21 mouse cellular contexts compared by ENCODE assay signal in genomic region chr11:21220754-21221153, GRCm38 (mm10). TPM values are rescaled to one million over a fixed set of nuclear protein-coding genes. Genes with fewer than 3 reads are reported as not detected.
DNase-seq lines count a peak whose midpoint lies in the region; ATAC-seq lines count a peak whose summit lies in the region.
"Had no signal": no experiment of that assay in that cellular context is flagged by ENCODE, and none has a peak within 500 bp of the region (broad histone marks: within the 10 kb centered on the region; RNA-seq: fewer than 3 reads in every experiment).

No protein-coding gene starts in this region.

- peak; percentile 72 for DNase-seq in CD4-positive helper T cell, adult 2 months (ENCODE audit: low read depth, low spot score)
- peak; percentile 82 for DNase-seq in MEL-GATA-1-ER (ENCODE audit: extremely low read depth, low read depth)
- DNase-seq in ovary, adult 18-20 months (ENCODE audit: low spot score) = no peak
- no peak for DNase-seq in urinary bladder, postnatal 4 days (ENCODE audit: low spot score in 2 of 2)
- DNase-seq in cerebellum, postnatal 25 days = no peak
- DNase-seq: cerebellum, postnatal 10 days; embryo, embryonic 11 days; forebrain, postnatal 0 days; heart, adult 2 months; heart, postnatal 4 days; kidney, adult 2 months; kidney, postnatal 25 days; lung, postnatal 10 days; thymus, postnatal 14 days had no signal

- ATAC-seq in granulocyte monocyte progenitor cell, adult 5-6 weeks (replicated peaks; ENCODE audit: poor library complexity, severe bottlenecking) = peak; percentile 13; the same call in 1 of the 2 replicates
- peak; percentile 60 for ATAC-seq in liver, embryonic 15.5 days (ENCODE audit: insufficient read depth)
- no peak for ATAC-seq in midbrain, embryonic 13.5 days
- ATAC-seq: forebrain, postnatal 0 days had no signal

- H3K27ac ChIP-seq in liver, embryonic 15.5 days (replicated peaks) = no peak overlapping the region
- H3K27ac ChIP-seq in midbrain, embryonic 13.5 days = no peak overlapping the region
- H3K27ac ChIP-seq: forebrain, embryonic 10.5 days; heart, adult 2 months; heart, embryonic 15.5 days; limb, embryonic 15.5 days had no signal

- H3K4me1 ChIP-seq in liver, embryonic 15.5 days (replicated peaks) = peaks cover 13% of the 10 kb centered on the region
- H3K4me1 ChIP-seq in midbrain, embryonic 13.5 days (replicated peaks) = no peaks in the 10 kb centered on the region
- H3K4me1 ChIP-seq: forebrain, embryonic 10.5 days; limb, embryonic 15.5 days had no signal

- H3K36me3 ChIP-seq in liver, embryonic 15.5 days (replicated peaks) = no peaks in the 10 kb centered on the region
- H3K36me3 ChIP-seq in midbrain, embryonic 13.5 days = no peaks in the 10 kb centered on the region
- H3K36me3 ChIP-seq: forebrain, embryonic 10.5 days; heart, embryonic 15.5 days; limb, embryonic 15.5 days had no signal

- 12% methylated on average over 2 of the region's 2 CpGs for WGBS in liver, embryonic 15.5 days (ENCODE audit: insufficient replicate concordance)
- 74% methylated on average over 2 of the region's 2 CpGs for WGBS in midbrain, embryonic 13.5 days

- no peaks in the 10 kb centered on the region for H3K27me3 ChIP-seq in liver, embryonic 15.5 days
- H3K27me3 ChIP-seq in midbrain, embryonic 13.5 days = no peaks in the 10 kb centered on the region
- H3K27me3 ChIP-seq: heart, embryonic 15.5 days; limb, embryonic 15.5 days had no signal

- 0 out of 2 replicates have a peak overlapping the region, but pooled peaks have one; percentile 16 for H3K4me2 ChIP-seq in liver, embryonic 15.5 days
- no peak overlapping the region for H3K4me2 ChIP-seq in midbrain, embryonic 13.5 days (replicated peaks)
- H3K4me2 ChIP-seq: heart, embryonic 15.5 days; limb, embryonic 15.5 days; midbrain, embryonic 11.5 days had no signal

- no peak overlapping the region for H3K9ac ChIP-seq in liver, embryonic 15.5 days
- H3K9ac ChIP-seq in midbrain, embryonic 13.5 days (replicated peaks) = no peak overlapping the region
- H3K9ac ChIP-seq: forebrain, postnatal 0 days; heart, embryonic 15.5 days; limb, embryonic 15.5 days had no signal

- no peaks in the 10 kb centered on the region for H3K9me3 ChIP-seq in liver, embryonic 15.5 days (replicated peaks)
- H3K9me3 ChIP-seq in midbrain, embryonic 13.5 days = no peaks in the 10 kb centered on the region
- H3K9me3 ChIP-seq: forebrain, embryonic 10.5 days; heart, embryonic 15.5 days; limb, embryonic 15.5 days had no signal

- H3K4me3 ChIP-seq in liver, embryonic 15.5 days (replicated peaks) = no peak overlapping the region
- no peak overlapping the region for H3K4me3 ChIP-seq in midbrain, embryonic 13.5 days (replicated peaks)
- H3K4me3 ChIP-seq: forebrain, embryonic 10.5 days; heart, adult 2 months; heart, embryonic 15.5 days; limb, embryonic 15.5 days had no signal

RNA-seq across cellular contexts. Expression of gene Vps54, which starts 18.3 kb away (rescaled TPM):
- total RNA-seq in granulocyte monocyte progenitor cell, adult 5-6 weeks (2014; fragmentation: Nextera tagmentation) = 30.2 and 33.9 TPM in 2 replicates
- 38.6 and 44.1 TPM in 2 replicates for total RNA-seq in granulocyte monocyte progenitor cell, adult 5-6 weeks (2017)
- 3.7 and 4.2 TPM in 2 replicates for polyA plus RNA-seq in liver, embryonic 15.5 days (2015; fragmentation: Nextera tagmentation; extraction: Ambion mirVana)
- polyA plus RNA-seq in midbrain, embryonic 13.5 days (2015; fragmentation: Nextera tagmentation; extraction: Ambion mirVana) = 11.7 and 11.8 TPM in 2 replicates

Comparison
In these comparisons a context has a peak if more than half of its experiments do, and no peak if none do; other contexts are left out.
1. DNase-seq: peak in CD4-positive helper T cell, adult 2 months (single experiment) and MEL-GATA-1-ER (single experiment); none in ovary, adult 18-20 months (single experiment), urinary bladder, postnatal 4 days (0 of 2) and cerebellum, postnatal 25 days (0 of 2).